ENCODE assay signal across 21 mouse cellular contexts in genomic region chr14:16335835-16336417, GRCm38 (mm10). TPM values are rescaled to one million over a fixed set of nuclear protein-coding genes. Genes with fewer than 3 reads are reported as not detected.
DNase-seq lines count a peak whose midpoint lies in the region; ATAC-seq lines count a peak whose summit lies in the region.
"Had no signal": no experiment of that assay in that cellular context is flagged by ENCODE, and none has a peak within 500 bp of the region (broad histone marks: within the 10 kb centered on the region; RNA-seq: fewer than 3 reads in every experiment).

No protein-coding gene starts in this region.

- no peak overlapping the region for H3K27ac ChIP-seq in kidney, embryonic 16.5 days (ENCODE audit: low read length)
- H3K27ac ChIP-seq in liver, embryonic 15.5 days (replicated peaks), result peak overlapping the region; percentile 29; the same call in 1 of the 2 replicates
- H3K27ac ChIP-seq: embryonic facial prominence, embryonic 13.5 days; forebrain, embryonic 15.5 days; heart, embryonic 10.5 days; hindbrain, embryonic 13.5 days; kidney, postnatal 0 days; neural tube, embryonic 13.5 days had no signal

- H3K27me3 ChIP-seq in kidney, embryonic 16.5 days (ENCODE audit: insufficient read depth, low read length), result no peaks in the 10 kb centered on the region
- no peaks in the 10 kb centered on the region for H3K27me3 ChIP-seq in liver, embryonic 15.5 days
- H3K27me3 ChIP-seq: CH12.LX; embryonic facial prominence, embryonic 13.5 days; forebrain, embryonic 15.5 days; hindbrain, embryonic 13.5 days; neural tube, embryonic 13.5 days had no signal

- 0 out of 2 replicates have a peak, but pooled peaks cover 6% of the 10 kb centered on the region for H3K4me1 ChIP-seq in kidney, embryonic 16.5 days (ENCODE audit: insufficient read depth, low read length)
- H3K4me1 ChIP-seq in liver, embryonic 15.5 days (replicated peaks), result peaks cover 12% of the 10 kb centered on the region
- H3K4me1 ChIP-seq: embryonic facial prominence, embryonic 13.5 days; forebrain, embryonic 15.5 days; hindbrain, embryonic 13.5 days; neural tube, embryonic 13.5 days had no signal

- no peak overlapping the region for H3K4me2 ChIP-seq in kidney, embryonic 16.5 days (replicated peaks; ENCODE audit: low read depth, low read length)
- no peak overlapping the region for H3K4me2 ChIP-seq in liver, embryonic 15.5 days
- H3K4me2 ChIP-seq: embryonic facial prominence, embryonic 13.5 days; forebrain, embryonic 15.5 days; hindbrain, embryonic 13.5 days; midbrain, embryonic 11.5 days; neural tube, embryonic 13.5 days had no signal

- WGBS in kidney, embryonic 16.5 days, result 42% methylated on average over 3 of the region's 3 CpGs
- 28% methylated on average over 3 of the region's 3 CpGs for WGBS in liver, embryonic 15.5 days (ENCODE audit: insufficient replicate concordance)

- 0 out of 2 replicates have a peak, but pooled peaks have one; percentile 15 for ATAC-seq in kidney, embryonic 16.5 days (ENCODE audit: low FRiP score, low TSS enrichment)
- 0 out of 2 replicates have a peak, but pooled peaks have one; percentile 19 for ATAC-seq in erythroid progenitor cell, adult 5-6 weeks (replicated peaks; ENCODE audit: low FRiP score, poor library complexity, severe bottlenecking)
- peak; percentile 70 for ATAC-seq in liver, embryonic 15.5 days (ENCODE audit: insufficient read depth)
- ATAC-seq: forebrain, embryonic 15.5 days; inflammation-experienced regulatory T-cells, adult 6 months had no signal

- H3K9ac ChIP-seq in kidney, embryonic 16.5 days (replicated peaks; ENCODE audit: low read length), result no peak overlapping the region
- H3K9ac ChIP-seq in liver, embryonic 15.5 days, result no peak overlapping the region
- H3K9ac ChIP-seq: embryonic facial prominence, embryonic 13.5 days; forebrain, embryonic 15.5 days; hindbrain, embryonic 13.5 days; neural tube, embryonic 13.5 days had no signal

- no peak for DNase-seq in kidney, adult 18-20 months
- DNase-seq in thymus, postnatal 25 days, result peak; percentile 43
- no peak for DNase-seq in Muller cell, postnatal 12 days (ENCODE audit: inconsistent ontology term)
- no peak for DNase-seq in frontal cortex, postnatal 14 days (ENCODE audit: low spot score in 2 of 2)
- DNase-seq: adrenal gland, adult 2 months; cerebellum, postnatal 10 days; gastrocnemius, postnatal 36 days; lung, adult 2 months; lung, postnatal 36 days had no signal

- H3K4me3 ChIP-seq in kidney, embryonic 16.5 days (ENCODE audit: low read length), result no peak overlapping the region
- H3K4me3 ChIP-seq in liver, embryonic 15.5 days (replicated peaks), result no peak overlapping the region
- H3K4me3 ChIP-seq: embryonic facial prominence, embryonic 13.5 days; forebrain, embryonic 15.5 days; heart, embryonic 10.5 days; hindbrain, embryonic 13.5 days; neural tube, embryonic 13.5 days had no signal

- H3K9me3 ChIP-seq in kidney, embryonic 16.5 days (ENCODE audit: low read length), result no peaks in the 10 kb centered on the region
- H3K9me3 ChIP-seq in liver, embryonic 15.5 days (replicated peaks), result no peaks in the 10 kb centered on the region
- H3K9me3 ChIP-seq: embryonic facial prominence, embryonic 13.5 days; forebrain, embryonic 15.5 days; heart, embryonic 10.5 days; hindbrain, embryonic 13.5 days; neural tube, embryonic 13.5 days had no signal

- no peaks in the 10 kb centered on the region for H3K36me3 ChIP-seq in kidney, embryonic 16.5 days (ENCODE audit: insufficient read depth, low read length)
- no peaks in the 10 kb centered on the region for H3K36me3 ChIP-seq in liver, embryonic 15.5 days (replicated peaks)
- H3K36me3 ChIP-seq: embryonic facial prominence, embryonic 13.5 days; forebrain, embryonic 15.5 days; heart, embryonic 10.5 days; hindbrain, embryonic 13.5 days; neural tube, embryonic 13.5 days had no signal

RNA-seq across cellular contexts. Expression of gene Top2b, which starts 29.1 kb away (rescaled TPM):
- 39.0 and 42.4 TPM in 2 replicates for polyA plus RNA-seq in kidney, embryonic 16.5 days (2015; fragmentation: Nextera tagmentation; extraction: Ambion mirVana)
- total RNA-seq in erythroid progenitor cell, adult 5-6 weeks (2015; ENCODE audit: low replicate concordance), result 44.7 and 55.3 TPM in 2 replicates
- total RNA-seq in erythroid progenitor cell, adult 5-6 weeks (2017; ENCODE audit: low replicate concordance), result 84.9 and 133 TPM in 2 replicates
- 13.2 and 14.1 TPM in 2 replicates for polyA plus RNA-seq in liver, embryonic 15.5 days (2015; fragmentation: Nextera tagmentation; extraction: Ambion mirVana)

Comparison
In these comparisons a context has a peak if more than half of its experiments do, and no peak if none do; other contexts are left out.
1. ATAC-seq: peak in every context shown above with its lines; median percentile 70 in liver, embryonic 15.5 days; 19 in erythroid progenitor cell, adult 5-6 weeks; 15 in kidney, embryonic 16.5 days.